Mouse (Mus musculus): ENCODE results near the gene Exoc3l4.

Gene Exoc3l4

GRCm38 (mm10) chr12:111434745-111435327 is 18.0 kb downstream of the Exoc3l4 start:
- DNase-seq, result no peak

- DNase-seq, result no peak
Measured at GRCm38 (mm10) chr12:111436170-111436569, 19.4 kb downstream of the Exoc3l4 start.

- no peak for DNase-seq
Measured at GRCm38 (mm10) chr12:111436640-111437039, 19.8 kb downstream of the Exoc3l4 start.

GRCm38 (mm10) chr12:111437222-111437900 is 20.5 kb downstream of the Exoc3l4 start:
- DNase-seq, result no peak

- no peak for DNase-seq
Measured at GRCm38 (mm10) chr12:111438850-111439249, 22.0 kb downstream of the Exoc3l4 start.

- DNase-seq, result no peak
Measured at GRCm38 (mm10) chr12:111440701-111441373, 24.0 kb downstream of the Exoc3l4 start.

- no peak for DNase-seq
Measured at GRCm38 (mm10) chr12:111441523-111441922, 24.7 kb downstream of the Exoc3l4 start.

GRCm38 (mm10) chr12:111442309-111443010 is 25.6 kb downstream of the Exoc3l4 start, which contains the start of gene Tnfaip2:
Tnfaip2 (plus strand) TSS chr12:111442469.
- no peak for DNase-seq

GRCm38 (mm10) chr12:111443011-111443870 is 26.4 kb downstream of the Exoc3l4 start:
- DNase-seq, result no peak

GRCm38 (mm10) chr12:111443921-111444831 is 27.4 kb downstream of the Exoc3l4 start:
- DNase-seq, result no peak

GRCm38 (mm10) chr12:111445161-111445889 is 28.5 kb downstream of the Exoc3l4 start:
- no peak for DNase-seq

GRCm38 (mm10) chr12:111445890-111446613 is 29.2 kb downstream of the Exoc3l4 start:
- no peak for DNase-seq

- DNase-seq, result no peak
Measured at GRCm38 (mm10) chr12:111446745-111447144, 29.9 kb downstream of the Exoc3l4 start.

- no peak for DNase-seq
Measured at GRCm38 (mm10) chr12:111447350-111447749, 30.5 kb downstream of the Exoc3l4 start.

- DNase-seq, result no peak
Measured at GRCm38 (mm10) chr12:111447898-111448760, 31.3 kb downstream of the Exoc3l4 start.

GRCm38 (mm10) chr12:111448931-111449705 is 32.3 kb downstream of the Exoc3l4 start:
- DNase-seq, result no peak

- no peak for DNase-seq
Measured at GRCm38 (mm10) chr12:111450359-111450758, 33.5 kb downstream of the Exoc3l4 start.

- no peak for DNase-seq
Measured at GRCm38 (mm10) chr12:111451561-111451960, 34.7 kb downstream of the Exoc3l4 start.
